Mouse (Mus musculus) CH12.LX (cell line): Measurements from ENCODE around the gene Fosl1.

Source experiments
- CHD2 ChIP-seq: IDR thresholded peaks from 2 replicates; pipeline ENCODE4 v1.6.1; 2011; ENCODE audit warnings: low read length, improper control_type of control experiment
- CTCF ChIP-seq, 2 experiments: IDR thresholded peaks in 1 of 2; conservative IDR thresholded peaks in 1 of 2; 2 replicates each; pipeline ENCODE4 v1.5.1; 2011 to 2012; ENCODE audit warnings: low read depth in 2 of 2, low read length in 2 of 2, improper control_type of control experiment in 1 of 2, inconsistent platforms in 1 of 2, mild to moderate bottlenecking in 1 of 2, moderate library complexity in 1 of 2
- EP300 ChIP-seq: IDR thresholded peaks from 2 replicates; pipeline ENCODE4 v1.6.1; 2011; ENCODE audit warnings: low read length, improper control_type of control experiment
- JUND ChIP-seq: conservative IDR thresholded peaks from 2 replicates; pipeline ENCODE4 v1.6.1; 2011; ENCODE audit warnings: low read depth, low read length, improper control_type of control experiment
- MAZ ChIP-seq: IDR thresholded peaks from 2 replicates; pipeline ENCODE4 v1.6.1; 2012; ENCODE audit warnings: low read depth, mild to moderate bottlenecking, inconsistent platforms, low read length, improper control_type of control experiment, moderate library complexity
- MYC ChIP-seq: IDR thresholded peaks from 2 replicates; pipeline ENCODE4 v1.6.1; 2011; ENCODE audit warnings: low read depth, mild to moderate bottlenecking, improper control_type of control experiment, low read length
- NELFE ChIP-seq: IDR thresholded peaks from 2 replicates; pipeline ENCODE4 v1.6.1; 2011; ENCODE audit warnings: low read depth, low read length, improper control_type of control experiment
- NRF1 ChIP-seq: IDR thresholded peaks from 2 replicates; pipeline ENCODE4 v1.6.1; 2014; ENCODE audit warnings: low read depth, mild to moderate bottlenecking, inconsistent platforms, low read length, improper control_type of control experiment, moderate library complexity
- POLR2A ChIP-seq: IDR thresholded peaks from 2 replicates; pipeline ENCODE4 v1.6.1; 2011; ENCODE audit warnings: low read depth, mild to moderate bottlenecking, improper control_type of control experiment, low read length
- POLR2AphosphoS2 ChIP-seq: IDR thresholded peaks from 2 replicates; pipeline ENCODE4 v1.6.1; 2011; ENCODE audit warnings: low read depth, low read length, improper control_type of control experiment
- ZC3H11A ChIP-seq: IDR thresholded peaks from 2 replicates; pipeline ENCODE4 v1.6.1; 2012; ENCODE audit warnings: low read depth, mild to moderate bottlenecking, inconsistent platforms, low read length, improper control_type of control experiment

- TF ChIP-seq MYC = no peak
- TF ChIP-seq MAZ = no peak
- no peak for TF ChIP-seq POLR2A
- no peak for TF ChIP-seq CHD2
- TF ChIP-seq POLR2AphosphoS2 = no peak
- no peak for TF ChIP-seq CTCF (conservative IDR thresholded peaks at IDR 0.05 in 1 of 2, IDR thresholded peaks at IDR 0.05 in 1 of 2; ENCODE audit: low read depth in 2 of 2, low read length in 2 of 2)
- TF ChIP-seq ZC3H11A = no peak
- no peak for TF ChIP-seq EP300
- TF ChIP-seq NRF1 = no peak
- no peak for TF ChIP-seq NELFE
- TF ChIP-seq JUND = no peak
Measured at GRCm38 (mm10) chr19:5461411-5461810, 14.1 kb downstream of the Fosl1 start.
